Mouse (Mus musculus) hematopoietic stem cell, adult 5-6 weeks (primary cell): ENCODE results near the gene Rapgefl1. TPM values are rescaled to one million over a fixed set of nuclear protein-coding genes. Genes with fewer than 3 reads are reported as not detected.

Experiments
- ATAC-seq, 2 experiments: fragments of 125-278 bp in 1 of 2; replicated peaks in 1 of 2; 2 replicates each; pipeline ENCODE4 v1.8.0; 2016 to 2017; ENCODE audit warnings: inconsistent platforms in 2 of 2, mild to moderate bottlenecking in 2 of 2, moderate number of reproducible peaks in 2 of 2, low read depth in 1 of 2, moderate TSS enrichment in 1 of 2; ENCODE audit not compliant: low FRiP score in 2 of 2, poor library complexity in 2 of 2, severe bottlenecking in 2 of 2, insufficient read depth in 1 of 2, low TSS enrichment in 1 of 2
- total RNA-seq: library from RNA; stranded (forward); fragments of 172-1452, 232-1000 nt; gene quantifications from 2 replicates; pipeline ENCODE4 v1.2.3, GENCODE M21; 2017

Gene Rapgefl1
- 0.40 and 0.75 TPM in 2 replicates for total RNA-seq

DNA sequence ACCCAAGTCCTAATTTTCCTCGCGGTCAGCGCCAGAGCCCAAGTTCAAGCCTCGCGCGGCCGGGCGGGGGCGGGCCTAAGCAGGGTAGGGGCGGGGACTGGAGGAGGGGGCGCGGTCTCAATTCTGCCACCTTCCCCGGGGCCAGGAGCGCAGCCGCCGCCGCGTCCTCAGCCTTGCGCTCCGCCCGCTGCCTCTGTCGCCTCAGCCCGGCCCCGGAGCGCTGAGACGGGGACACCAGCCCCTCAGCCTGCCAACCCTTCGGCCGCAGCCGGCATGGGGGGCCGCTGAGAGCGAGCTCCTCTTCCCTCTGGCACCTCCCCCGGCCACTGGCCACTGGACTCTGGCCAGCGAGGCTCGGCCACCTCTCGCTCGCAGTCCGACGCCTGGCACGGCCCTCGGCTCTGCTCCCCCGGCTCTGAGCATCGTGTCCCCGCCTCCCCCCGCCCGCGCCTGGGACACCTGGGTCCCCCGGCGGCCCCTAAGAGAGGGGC is at the start of gene Rapgefl1:
Rapgefl1 (plus strand) TSS at position 135 of the 491 bp plus-strand sequence.
- peak; percentile 83 to 89 for ATAC-seq

DNA sequence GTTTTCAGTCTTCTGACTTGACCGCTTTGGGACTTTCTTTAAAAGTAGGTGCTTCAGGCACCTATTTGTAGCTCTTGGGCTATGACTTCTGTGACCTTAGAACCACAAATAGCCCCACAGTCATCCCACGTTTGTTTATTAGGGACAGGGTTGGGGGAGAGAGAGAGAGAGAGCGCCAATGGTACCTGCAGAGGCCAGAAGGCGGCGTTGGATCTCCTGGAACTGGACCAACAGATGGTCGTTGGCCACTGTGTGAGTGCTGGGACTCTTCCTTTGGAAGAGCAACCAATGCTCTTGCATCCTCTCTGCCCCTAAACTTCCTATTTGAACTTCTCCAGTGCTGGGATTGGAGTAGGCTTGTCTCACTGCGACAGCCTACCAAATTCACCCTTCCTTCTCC is 49.4 kb upstream of the Rapgefl1 start:
- ATAC-seq: no peak

DNA sequence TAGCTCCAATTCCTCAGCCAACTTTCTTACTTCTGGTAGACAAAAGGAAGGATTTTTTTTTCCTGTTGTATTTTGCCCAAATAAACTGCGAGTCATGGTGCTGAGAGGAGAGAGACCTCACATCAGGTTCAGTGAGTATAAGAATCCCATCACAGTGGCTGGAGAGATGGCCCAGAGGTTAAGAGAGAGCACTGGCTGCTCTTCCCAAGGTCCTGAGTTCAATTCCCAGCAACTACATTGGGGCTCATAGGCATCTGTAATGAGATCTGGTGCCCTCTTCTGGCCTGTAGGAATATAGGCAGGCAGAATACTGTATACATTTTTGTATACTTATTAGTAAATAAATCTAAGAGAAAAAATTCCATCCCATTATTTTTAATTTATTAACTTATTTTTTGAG is 48.9 kb upstream of the Rapgefl1 start:
- no peak for ATAC-seq

DNA sequence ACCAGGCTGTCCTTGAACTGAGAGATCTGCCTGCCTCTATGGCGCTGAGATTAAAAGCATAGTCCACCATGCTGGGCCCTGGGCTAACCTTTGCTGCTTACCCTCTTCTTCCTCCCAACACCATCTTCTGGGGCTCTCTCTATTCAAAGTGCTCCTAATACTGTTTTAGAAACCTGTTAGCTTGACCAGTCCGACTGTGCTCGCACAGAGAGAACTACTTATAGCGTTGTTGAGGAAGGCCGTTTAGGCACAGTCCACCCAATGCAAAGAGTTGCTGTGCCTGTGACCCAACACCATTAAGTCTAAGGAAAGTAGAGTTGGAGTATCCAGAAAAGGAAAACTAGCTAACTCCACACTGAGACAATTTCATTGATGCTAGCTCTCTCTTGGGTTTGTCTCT is 48.4 kb upstream of the Rapgefl1 start:
- no peak for ATAC-seq

DNA sequence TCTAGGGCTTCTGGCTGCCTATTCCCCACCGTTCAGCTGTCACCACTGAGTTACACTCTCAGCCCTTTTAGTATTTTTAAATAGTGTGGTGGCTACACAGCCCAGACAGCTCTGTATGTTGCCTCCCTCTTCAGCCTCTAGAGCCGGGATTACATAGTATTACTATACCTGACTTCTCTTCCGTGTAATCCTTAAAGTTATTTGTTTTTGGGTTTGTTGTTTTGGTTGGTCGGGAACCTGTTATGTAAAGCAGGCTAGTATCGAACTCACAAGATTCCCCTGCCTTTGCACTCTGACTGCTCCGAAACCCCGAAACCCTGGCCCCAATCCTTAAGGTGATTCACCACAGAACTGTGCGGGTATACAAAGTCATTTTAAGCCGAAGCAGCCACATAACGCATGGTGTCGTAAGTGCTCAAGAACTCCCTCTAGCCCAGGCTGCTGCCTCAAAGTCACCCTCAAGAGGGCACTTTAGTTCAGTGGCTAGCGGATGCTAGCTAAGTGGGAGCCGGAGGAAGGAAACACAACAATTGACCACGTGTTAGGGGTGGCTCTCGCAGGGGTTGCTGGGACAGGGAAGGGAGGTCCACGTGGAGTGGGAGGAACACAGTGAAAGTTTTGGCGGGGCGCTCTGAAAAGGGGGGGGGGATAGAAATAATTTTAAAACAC is 47.9 kb upstream of the Rapgefl1 start:
- peak; percentile 90 to 92 for ATAC-seq

DNA sequence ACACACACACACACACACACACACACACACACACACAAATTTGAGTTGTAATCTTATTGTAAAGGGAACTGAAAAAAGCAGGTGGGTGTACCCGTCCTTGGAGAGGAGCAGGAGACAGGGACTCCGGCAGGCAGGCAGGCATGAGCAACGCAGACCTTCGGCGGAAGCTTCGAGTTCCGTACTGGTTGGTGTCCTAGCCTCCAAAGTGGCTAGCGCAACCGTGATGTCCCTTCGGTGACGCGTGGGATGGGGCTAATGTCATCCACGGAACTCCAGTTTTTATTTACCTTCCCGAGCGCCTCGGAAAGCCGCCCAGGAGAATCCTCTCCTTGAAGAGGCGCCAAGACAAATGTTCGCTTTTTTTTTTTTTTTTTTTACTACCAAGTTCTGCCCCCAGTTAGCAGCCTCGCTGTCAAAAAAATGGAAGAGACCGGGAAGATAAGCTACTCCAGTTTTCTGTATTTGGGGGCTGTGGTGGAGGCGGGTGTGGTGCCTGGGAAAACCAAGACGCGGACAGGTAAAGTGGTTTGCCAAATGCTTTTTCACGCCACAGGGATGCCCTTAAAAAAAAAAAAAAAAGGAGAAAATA is 47.3 kb upstream of the Rapgefl1 start:
- no peak; a peak in 1 of 4 replicates for ATAC-seq

DNA sequence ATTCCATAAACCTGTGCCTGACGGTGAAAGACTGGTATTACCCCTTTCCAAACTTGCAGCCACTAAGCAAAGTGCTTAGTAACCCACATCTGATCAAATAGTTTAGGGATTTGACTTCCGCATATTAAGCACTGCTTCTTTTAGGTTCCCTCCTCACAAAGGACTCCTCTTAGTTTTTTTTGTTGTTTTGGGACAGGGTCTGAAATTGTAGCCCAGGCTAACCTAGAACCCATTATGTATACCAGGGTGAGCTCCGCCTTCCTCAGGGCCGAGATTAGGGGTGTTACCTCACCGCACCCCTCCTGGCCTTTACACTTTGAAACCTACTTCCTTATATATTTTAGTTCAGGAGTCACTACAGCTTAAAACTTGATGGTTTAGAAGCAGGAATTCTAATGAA is 46.8 kb upstream of the Rapgefl1 start:
- ATAC-seq: no peak

DNA sequence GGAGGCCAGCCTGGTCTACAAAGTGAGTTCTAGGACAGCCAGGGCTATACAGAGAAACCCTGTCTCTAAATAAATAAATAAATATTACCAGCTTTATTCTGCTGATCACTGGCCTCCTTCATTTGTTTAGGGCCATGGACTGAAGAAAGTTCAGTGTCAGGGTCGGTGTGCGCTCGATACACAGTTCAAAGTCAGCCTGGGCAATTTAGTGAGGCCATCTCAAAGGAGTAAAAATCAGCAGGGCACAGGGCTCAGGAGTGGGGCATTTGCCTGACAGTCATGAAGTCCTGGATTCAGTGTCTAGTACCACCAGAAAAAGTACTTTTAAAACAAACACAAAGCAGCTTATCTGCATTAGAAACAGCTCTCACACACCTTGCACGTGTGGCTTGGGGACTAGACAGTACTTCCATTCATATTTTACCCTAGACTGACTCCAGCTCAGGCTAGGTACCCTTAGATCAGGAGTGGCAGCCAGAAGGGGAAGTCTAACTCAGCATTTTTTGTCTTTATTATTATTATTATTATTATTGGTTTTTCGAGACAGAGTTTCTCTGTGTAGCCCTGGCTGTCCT is 45.9 kb upstream of the Rapgefl1 start:
- no peak for ATAC-seq

DNA sequence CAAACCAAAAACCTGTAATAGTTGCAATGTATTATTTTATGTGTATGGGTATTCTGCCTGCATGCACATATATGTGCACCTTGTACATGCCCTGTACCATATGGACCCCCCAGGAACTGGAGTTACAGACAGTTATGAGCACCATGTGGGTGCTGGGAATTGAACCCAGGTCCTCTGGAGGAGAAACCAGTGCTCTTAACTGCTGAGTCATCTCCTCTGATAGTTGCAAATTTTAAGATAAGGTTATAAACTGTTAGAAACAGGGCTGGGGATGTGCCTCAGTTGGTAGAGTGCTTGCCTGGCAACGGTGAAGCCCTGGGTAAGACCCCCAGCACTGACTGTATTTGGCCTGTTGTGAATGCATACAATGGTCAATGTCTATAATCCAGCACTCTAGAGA is 45.1 kb upstream of the Rapgefl1 start:
- ATAC-seq: no peak

DNA sequence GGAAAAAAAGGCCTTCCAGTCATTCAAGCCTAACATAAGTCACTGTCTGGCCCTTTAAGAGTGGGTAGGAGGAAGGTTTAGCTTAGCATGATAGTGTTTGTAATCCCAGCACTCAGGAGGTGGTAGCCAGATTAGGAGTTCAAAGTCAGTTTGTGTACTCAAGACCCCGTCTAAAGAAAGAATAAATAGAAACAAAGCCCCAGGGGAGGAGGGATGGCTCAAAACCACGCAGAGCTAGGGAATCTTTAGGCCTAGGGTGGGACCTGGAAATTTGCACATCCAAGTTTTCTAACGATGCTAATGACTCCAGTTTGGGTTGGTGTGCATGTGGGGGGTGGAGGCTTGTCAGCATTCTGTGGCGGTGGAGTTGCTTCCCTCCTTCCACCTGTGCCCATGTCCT is 44.5 kb upstream of the Rapgefl1 start:
- ATAC-seq: no peak

DNA sequence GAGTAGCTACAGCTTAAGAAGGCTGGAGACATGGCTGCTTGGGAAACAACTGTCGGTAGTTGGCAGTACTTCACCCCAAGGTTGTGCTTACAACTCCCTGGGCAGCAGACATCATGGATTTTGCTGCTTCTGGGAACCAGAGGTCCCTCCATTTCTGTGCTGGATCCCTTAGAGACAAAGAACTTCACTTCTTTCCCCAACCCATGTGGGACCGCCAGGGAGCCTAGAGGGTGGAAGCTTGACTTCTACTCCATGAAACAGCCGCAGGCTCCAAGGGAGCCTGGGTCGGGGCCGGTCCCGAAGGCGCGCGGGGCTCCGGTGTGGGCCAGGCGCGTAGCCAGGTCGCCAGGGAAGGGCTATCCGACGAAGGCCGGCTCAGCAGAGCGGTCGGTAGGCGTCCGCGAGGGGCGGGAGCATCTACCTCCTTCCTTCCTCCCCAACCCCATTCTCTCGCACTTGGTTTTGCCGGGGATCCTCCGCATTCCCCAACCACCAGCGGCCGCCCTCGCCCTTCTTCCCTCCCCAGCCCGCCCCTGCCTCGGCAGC is 42.0 kb upstream of the Rapgefl1 start:
- peak; percentile 58 to 67 for ATAC-seq

DNA sequence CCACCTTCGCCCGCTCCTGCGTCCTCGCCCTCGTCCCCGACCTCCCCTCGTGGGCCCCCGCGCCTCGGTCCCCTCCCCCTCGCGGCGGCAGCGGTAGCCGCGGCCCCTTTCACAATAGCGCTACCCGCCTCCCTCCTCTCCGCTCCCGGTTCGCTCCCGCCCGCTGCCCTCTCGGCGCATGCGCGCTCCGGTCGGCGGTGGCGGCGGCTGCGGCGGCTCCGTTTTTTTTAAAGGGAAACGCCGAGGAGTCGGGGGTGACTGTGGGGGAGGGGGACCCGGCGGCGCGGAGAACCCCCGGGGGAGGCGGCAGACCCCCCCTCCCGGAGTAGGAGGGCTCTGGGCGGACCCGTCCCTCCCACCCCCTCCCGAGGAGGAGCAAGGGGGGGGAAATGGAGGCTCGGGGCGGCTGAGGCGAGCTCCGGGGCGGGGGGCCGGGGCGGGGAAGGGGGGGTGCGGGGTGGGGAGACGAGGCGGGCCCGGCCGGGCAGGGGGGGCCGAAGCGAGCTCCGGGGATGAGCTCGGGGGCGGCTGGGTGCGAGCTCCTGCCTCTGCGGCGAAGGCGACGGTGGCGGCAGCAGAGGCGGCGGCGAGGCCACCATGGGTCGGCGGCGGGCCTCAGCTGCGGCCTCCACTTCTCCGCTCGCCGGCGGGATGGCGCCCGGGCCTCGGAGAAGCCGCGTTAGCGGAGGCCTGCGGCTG is 41.4 kb upstream of the Rapgefl1 start, which contains the start of gene Msl1:
Msl1 (plus strand) TSS at position 502 of the 699 bp plus-strand sequence.
- ATAC-seq: peak; percentile 29 to 60

DNA sequence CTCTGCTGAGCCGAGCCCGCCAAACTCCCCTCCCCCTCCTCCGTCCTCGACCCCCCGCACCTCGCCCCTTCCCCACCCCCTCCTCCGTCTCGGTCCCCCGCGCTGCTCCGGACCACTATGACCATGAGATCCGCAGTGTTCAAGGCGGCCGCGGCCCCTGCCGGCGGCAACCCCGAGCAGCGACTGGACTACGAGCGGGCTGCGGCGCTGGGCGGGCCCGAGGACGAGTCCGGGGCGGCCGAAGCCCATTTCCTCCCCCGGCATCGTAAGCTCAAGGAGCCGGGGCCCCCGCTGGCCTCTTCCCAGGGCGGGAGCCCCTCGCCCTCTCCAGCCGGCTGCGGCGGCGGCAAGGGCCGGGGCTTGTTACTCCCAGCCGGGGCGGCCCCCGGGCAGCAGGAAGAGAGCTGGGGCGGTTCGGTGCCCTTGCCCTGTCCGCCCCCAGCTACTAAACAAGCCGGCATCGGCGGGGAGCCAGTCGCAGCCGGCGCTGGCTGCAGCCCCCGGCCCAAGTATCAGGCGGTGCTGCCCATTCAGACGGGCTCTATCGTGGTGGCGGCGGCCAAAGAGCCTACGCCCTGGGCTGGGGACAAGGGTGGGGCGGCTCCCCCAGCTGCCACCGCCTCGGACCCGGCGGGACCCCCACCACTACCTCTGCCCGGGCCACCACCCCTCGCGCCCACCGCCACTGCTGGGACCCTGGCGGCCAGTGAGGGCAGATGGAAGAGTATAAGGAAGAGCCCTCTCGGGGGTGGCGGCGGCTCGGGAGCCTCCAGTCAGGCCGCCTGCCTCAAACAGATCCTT is 40.7 kb upstream of the Rapgefl1 start:
- ATAC-seq: 0 out of 4 replicates have a peak, but pooled peaks of 1 of the 2 experiments have one; percentile 4

DNA sequence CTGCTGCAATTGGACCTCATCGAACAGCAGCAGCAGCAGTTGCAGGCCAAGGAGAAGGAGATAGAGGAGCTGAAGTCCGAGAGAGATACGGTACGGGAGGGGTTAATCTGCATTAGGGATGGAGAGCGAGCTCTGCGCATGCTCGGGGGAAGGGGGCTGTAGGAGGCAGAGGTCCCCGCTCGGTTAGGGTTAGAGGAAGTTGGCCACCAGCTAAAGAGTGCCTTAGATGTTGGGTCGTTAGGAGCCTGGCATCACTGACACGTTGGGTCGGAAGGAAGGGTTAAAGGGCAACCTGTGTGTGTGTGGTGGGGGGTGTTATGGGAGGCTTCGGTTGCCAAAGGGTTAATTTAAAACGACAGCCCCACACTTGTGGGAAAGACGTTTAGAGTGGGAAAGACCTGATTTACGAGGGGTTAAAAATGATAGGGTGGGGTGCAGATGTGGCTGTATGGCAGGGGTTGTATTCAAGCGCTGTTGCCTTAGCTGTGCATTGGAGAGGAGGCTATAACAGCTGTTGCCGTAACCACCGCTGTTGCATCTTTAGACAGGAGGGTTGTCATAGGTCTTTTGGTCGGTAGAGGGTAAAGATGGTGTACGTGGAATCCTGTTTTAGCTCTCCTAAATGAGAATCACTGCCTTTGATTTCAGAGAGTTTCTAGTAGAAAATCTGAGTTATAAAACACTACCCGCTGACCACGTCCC is 39.9 kb upstream of the Rapgefl1 start:
- 0 out of 4 replicates have a peak, but pooled peaks have one; percentile 22 to 34 for ATAC-seq

DNA sequence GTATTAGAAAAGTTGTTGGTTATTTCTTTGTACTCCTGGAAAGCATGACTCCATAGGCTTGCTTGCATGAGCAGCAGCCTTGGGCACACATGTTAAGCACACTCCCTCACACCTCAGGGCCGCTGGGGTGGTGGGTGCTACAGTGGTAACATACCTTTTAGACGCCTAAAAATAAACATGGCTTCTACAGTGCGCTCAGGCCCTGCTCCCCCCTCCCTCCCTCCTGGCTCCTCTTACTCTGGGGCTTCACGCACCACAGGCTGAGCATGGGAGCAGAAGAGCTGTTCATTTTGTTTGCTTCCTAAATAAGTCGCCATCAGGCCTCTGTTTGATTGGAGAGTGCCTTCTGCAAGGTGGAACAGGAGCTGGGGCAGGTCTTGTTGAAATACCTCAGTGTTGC is 39.3 kb upstream of the Rapgefl1 start:
- ATAC-seq: no peak

DNA sequence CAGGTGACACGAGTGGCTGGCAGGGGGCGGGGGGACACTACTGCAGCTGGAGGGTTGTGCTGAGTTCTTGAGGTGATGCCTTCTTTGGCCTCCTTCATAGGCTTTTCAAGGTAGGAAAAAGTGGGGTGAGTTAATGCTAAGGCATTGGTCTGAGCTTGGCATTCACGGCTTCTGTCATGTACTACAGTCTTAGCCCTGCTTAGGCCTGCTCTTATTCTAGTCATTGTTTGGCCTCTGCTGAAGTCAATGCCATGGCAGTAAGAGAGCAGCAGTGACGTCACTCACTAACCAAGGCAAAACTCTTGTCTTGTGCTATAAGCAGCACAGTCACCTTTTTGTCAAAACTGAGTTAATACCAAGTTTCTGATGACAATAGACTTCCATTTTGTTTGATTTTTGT is 38.7 kb upstream of the Rapgefl1 start:
- no peak for ATAC-seq
